Mouse (Mus musculus): Measurements from ENCODE around the gene Cecr2.
"Not testable (repeated sequence)": the region's sequence is repeated elsewhere in the genome, so short reads cannot be mapped to it uniquely, and the experiment has no call there.

The Cecr2 gene

GRCm38 (mm10) chr6:120665816-120666760 is at the start of gene Cecr2:
Gene Cecr2, plus strand, starts transcription at chr6:120666369.
- DNase-seq = peak; percentile 81 to 90

GRCm38 (mm10) chr6:120617586-120617985 is 48.6 kb upstream of the Cecr2 start:
- peak in 1 of 2 experiments; percentile 15 for DNase-seq

GRCm38 (mm10) chr6:120618518-120619402 is 47.4 kb upstream of the Cecr2 start:
- DNase-seq = no peak

- no peak for DNase-seq
Observed at GRCm38 (mm10) chr6:120620193-120620592, 46.0 kb upstream of the Cecr2 start.

DNA sequence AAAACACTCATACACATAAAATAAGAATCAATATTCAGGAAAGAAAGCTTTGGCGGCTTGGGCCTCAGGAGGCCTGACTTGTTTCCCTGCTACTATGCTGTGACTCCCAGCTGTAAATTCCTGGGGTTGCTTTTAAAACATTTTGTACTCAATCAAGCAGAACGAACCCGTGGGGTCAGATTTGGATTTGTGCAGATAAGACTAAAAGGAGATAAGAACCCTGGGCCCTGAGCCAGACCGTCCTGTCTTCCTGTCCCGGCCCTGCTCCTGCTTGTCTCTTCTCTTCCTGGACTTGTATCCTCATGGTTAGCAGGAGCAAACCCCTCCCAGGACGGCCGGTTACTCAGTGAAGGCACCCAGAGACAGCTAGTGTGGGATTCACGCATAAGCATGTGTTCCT is 41.1 kb upstream of the Cecr2 start:
- no peak for DNase-seq

- DNase-seq = no peak
Observed at GRCm38 (mm10) chr6:120627096-120627495, 39.1 kb upstream of the Cecr2 start.

GRCm38 (mm10) chr6:120628963-120629362 is 37.2 kb upstream of the Cecr2 start:
- no peak for DNase-seq

GRCm38 (mm10) chr6:120635391-120636028 is 30.7 kb upstream of the Cecr2 start:
- no peak for DNase-seq

GRCm38 (mm10) chr6:120639547-120639946 is 26.6 kb upstream of the Cecr2 start:
- no peak for DNase-seq

GRCm38 (mm10) chr6:120641866-120642378 is 24.2 kb upstream of the Cecr2 start:
- no peak for DNase-seq

DNA sequence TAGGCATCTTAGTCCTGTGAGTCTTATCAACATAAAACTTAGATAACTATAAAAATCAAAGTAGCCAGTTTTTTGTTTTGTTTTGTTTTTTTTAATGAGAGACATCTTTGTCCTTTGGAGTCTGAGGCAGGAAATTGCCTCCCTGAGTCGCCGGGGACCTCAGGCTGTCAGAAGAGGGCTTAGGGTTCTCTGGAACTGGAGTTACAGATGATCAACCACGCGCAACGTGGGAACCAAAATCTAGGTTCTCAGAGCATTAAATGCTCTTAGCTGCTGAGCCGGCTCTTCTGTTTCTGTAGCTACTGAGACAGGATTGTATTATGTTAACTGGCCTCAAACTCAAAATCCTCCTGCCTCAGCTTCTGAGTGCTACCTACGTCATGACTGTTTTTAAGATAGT is 22.4 kb upstream of the Cecr2 start:
- no peak for DNase-seq

DNA sequence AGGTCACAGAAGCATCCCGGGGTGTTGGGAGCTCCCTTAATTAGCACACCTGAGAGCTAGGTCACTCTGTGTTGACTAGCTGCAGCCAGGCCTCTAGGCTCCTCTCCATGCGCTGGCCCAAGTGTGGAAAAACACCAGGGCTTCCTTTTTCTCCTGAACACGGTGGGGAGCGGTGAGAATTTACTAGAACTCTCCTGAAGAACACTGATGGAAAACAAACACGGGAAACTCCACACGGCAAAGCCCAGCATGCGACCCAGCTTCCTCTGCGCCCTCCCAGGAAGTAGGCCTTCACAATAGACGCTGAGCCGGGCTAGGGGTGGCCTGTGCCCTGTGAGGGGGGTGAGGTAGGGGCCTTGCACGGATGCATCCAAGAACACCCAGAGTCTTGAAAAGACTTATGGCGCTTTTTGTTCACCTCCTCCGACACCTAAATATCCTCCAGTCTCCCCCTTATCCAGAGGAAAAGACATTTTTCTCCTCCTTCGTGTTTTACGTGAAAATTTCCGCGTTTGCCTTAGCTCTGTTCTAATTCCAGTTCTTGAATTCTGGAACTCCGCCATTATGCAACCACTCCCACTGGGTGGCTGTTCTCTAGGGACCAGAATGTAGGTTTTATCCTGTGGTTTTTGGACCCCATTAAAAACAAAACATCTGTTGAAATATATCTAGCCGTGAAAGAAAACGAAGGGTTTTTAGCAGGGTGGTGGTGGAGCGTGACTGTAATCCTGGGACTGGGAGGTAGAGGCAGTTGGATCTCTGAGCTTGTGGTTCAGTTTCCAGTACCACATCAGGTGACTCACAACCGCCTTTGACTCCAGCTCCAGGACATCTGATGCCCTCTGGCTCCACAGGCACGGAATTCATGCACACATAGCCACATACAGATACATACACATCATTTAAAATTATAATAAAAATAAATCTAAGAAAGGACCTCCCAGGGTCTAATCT is 21.5 kb upstream of the Cecr2 start:
- DNase-seq = no peak

GRCm38 (mm10) chr6:120647246-120648028 is 18.7 kb upstream of the Cecr2 start:
- DNase-seq = not testable (repeated sequence)

DNA sequence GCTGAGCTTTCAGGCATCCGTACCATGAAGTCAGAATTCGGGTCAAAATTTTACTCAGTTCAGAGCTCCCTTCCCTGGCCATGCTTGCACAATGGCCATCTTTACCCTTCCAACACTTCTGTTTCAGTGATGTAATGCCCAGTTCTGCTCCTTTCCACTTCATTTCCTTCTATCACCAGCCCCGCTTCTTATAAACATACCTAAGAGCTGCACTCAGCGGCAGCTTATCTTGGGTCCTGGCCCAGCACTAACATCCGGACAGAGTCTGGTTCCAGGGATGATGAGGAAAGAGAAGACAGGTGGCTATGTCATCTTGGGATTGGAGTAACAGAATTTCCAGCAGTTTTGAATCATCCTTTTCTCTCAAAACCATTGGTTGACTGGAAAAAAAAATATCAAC is 18.0 kb upstream of the Cecr2 start:
- no peak for DNase-seq

DNA sequence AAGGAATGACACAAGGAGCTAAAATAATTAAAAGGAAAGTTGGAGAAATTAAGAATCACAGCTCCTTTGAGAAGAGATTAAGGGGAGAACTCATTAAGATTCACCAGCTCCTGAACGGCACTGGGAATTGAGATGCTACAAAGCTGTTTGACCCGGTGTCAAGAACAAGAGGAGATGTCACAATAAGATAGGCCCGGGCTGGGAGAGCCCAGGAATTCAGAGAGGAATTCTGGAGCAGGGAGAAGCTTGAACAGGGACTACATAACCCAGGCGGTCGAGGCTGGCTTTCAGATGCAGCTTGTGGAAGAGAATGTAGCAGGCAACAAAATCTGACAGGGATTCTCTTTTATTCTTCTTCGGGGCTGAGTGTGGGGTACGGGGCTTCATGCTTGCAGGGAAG is 13.5 kb upstream of the Cecr2 start:
- no peak for DNase-seq

GRCm38 (mm10) chr6:120655702-120656101 is 10.5 kb upstream of the Cecr2 start:
- no peak for DNase-seq

GRCm38 (mm10) chr6:120658848-120659247 is 7.3 kb upstream of the Cecr2 start:
- no peak for DNase-seq

DNA sequence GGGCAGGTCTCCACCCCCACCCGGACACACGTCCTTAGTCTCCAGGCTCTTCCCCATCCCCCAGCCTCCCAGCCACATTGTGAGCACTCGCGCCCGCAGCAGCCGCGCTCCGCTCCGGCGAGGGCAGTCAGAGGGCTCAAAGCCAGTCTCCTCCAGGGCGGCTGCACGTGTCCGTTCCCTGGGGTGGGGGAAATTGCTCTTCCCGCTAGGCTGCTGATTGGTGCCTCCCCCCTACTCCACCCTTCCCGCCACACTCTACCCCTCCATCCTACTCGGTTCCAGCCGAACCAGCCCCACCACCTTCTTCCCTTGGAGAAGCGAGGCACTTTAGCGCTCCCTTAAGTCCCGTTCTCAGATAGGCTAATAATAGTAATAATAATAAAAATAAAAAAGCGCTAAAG is 754 bp upstream of the Cecr2 start:
- peak; percentile 72 to 80 for DNase-seq

- peak; percentile 73 to 80 for DNase-seq
Observed at GRCm38 (mm10) chr6:120666761-120667421, 722 bp downstream of the Cecr2 start.

DNA sequence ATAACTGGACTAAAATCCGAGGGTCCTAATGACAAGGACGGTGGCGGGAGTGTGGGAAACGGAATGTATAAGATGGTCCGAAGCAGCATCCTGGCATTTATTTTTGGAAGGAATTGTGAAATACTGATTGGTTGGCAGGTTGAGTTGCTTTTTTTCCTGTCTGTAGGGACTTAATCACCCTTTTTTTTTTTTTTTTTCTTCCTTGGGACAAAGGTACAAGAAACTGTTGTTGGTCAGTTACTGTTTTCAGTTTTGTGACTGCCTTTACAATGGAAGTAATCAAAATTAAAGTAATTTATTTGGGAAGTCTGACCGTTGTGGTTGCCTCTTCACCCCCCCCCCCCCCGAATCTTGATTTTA is 1.2 kb downstream of the Cecr2 start:
- DNase-seq = no peak
